Mouse (Mus musculus): Measurements from ENCODE around the gene Zfp524. TPM values are rescaled to one million over a fixed set of nuclear protein-coding genes. Genes with fewer than 3 reads are reported as not detected.
"Not testable (repeated sequence)": the region's sequence is repeated elsewhere in the genome, so short reads cannot be mapped to it uniquely, and the experiment has no call there.

The Zfp524 gene
- total RNA-seq, 2 experiments from 2014 or later = 7.7 to 8.2 TPM

- DNase-seq (ENCODE audit: extremely low spot score in 1 of 2, low spot score in 1 of 2) = peak; percentile 76 to 86
These were observed 1.1 kb downstream of the Zfp524 start, which contains the start of gene Gm44973 for GRCm38 (mm10) chr7:5015118-5016001. Gene Gm44973 (plus strand): TSS chr7:5015496.

- no peak for DNase-seq (ENCODE audit: extremely low spot score in 1 of 2, low spot score in 1 of 2)
These were observed 1.8 kb downstream of the Zfp524 start for GRCm38 (mm10) chr7:5016057-5016456.

GRCm38 (mm10) chr7:5016920-5017319 is 2.7 kb downstream of the Zfp524 start:
- no peak for DNase-seq (ENCODE audit: extremely low spot score in 1 of 2, low spot score in 1 of 2)

- DNase-seq (ENCODE audit: extremely low spot score in 1 of 2, low spot score in 1 of 2) = no peak
These were observed 3.1 kb downstream of the Zfp524 start for GRCm38 (mm10) chr7:5017352-5017751.

- no peak for DNase-seq (ENCODE audit: extremely low spot score in 1 of 2, low spot score in 1 of 2)
These were observed 3.7 kb downstream of the Zfp524 start for GRCm38 (mm10) chr7:5017931-5018330.

GRCm38 (mm10) chr7:5019576-5019975 is 5.4 kb downstream of the Zfp524 start:
- DNase-seq (ENCODE audit: extremely low spot score in 1 of 2, low spot score in 1 of 2) = not testable (repeated sequence)

- DNase-seq (ENCODE audit: extremely low spot score in 1 of 2, low spot score in 1 of 2) = peak; percentile 96 to 98
These were observed 5.9 kb downstream of the Zfp524 start, which contains the start of the genes Zfp865 and Ccdc106 for GRCm38 (mm10) chr7:5020000-5020681. Gene Zfp865 (plus strand): TSS chr7:5020376. Gene Ccdc106 (plus strand): TSS chr7:5020553.

GRCm38 (mm10) chr7:5020685-5021084 is 6.5 kb downstream of the Zfp524 start:
- no peak for DNase-seq (ENCODE audit: extremely low spot score in 1 of 2, low spot score in 1 of 2)

- DNase-seq (ENCODE audit: extremely low spot score in 1 of 2, low spot score in 1 of 2) = no peak
These were observed 7.0 kb downstream of the Zfp524 start for GRCm38 (mm10) chr7:5021197-5021596.

GRCm38 (mm10) chr7:5029543-5029942 is 15.3 kb downstream of the Zfp524 start:
- DNase-seq (ENCODE audit: extremely low spot score in 1 of 2, low spot score in 1 of 2) = no peak

GRCm38 (mm10) chr7:5029946-5030345 is 15.7 kb downstream of the Zfp524 start:
- no peak for DNase-seq (ENCODE audit: extremely low spot score in 1 of 2, low spot score in 1 of 2)

- no peak for DNase-seq (ENCODE audit: extremely low spot score in 1 of 2, low spot score in 1 of 2)
These were observed 16.5 kb downstream of the Zfp524 start for GRCm38 (mm10) chr7:5030554-5031275.

- no peak for DNase-seq (ENCODE audit: extremely low spot score in 1 of 2, low spot score in 1 of 2)
These were observed 17.3 kb downstream of the Zfp524 start for GRCm38 (mm10) chr7:5031496-5031895.

GRCm38 (mm10) chr7:5033818-5034217 is 19.6 kb downstream of the Zfp524 start, which contains the start of gene 4632433K11Rik:
Gene 4632433K11Rik (plus strand): TSS chr7:5034118.
- DNase-seq (ENCODE audit: extremely low spot score in 1 of 2, low spot score in 1 of 2) = no peak

- no peak for DNase-seq (ENCODE audit: extremely low spot score in 1 of 2, low spot score in 1 of 2)
These were observed 21.4 kb downstream of the Zfp524 start for GRCm38 (mm10) chr7:5035628-5036027.

- DNase-seq (ENCODE audit: extremely low spot score in 1 of 2, low spot score in 1 of 2) = no peak
These were observed 21.9 kb downstream of the Zfp524 start for GRCm38 (mm10) chr7:5036136-5036535.

- DNase-seq (ENCODE audit: extremely low spot score in 1 of 2, low spot score in 1 of 2) = no peak
These were observed 22.8 kb downstream of the Zfp524 start for GRCm38 (mm10) chr7:5037026-5037425.

GRCm38 (mm10) chr7:5037467-5037866 is 23.3 kb downstream of the Zfp524 start:
- DNase-seq (ENCODE audit: extremely low spot score in 1 of 2, low spot score in 1 of 2) = no peak

- peak; percentile 80 to 96 for DNase-seq (ENCODE audit: extremely low spot score in 1 of 2, low spot score in 1 of 2)
These were observed 24.0 kb downstream of the Zfp524 start, which contains the start of gene Zfp784 for GRCm38 (mm10) chr7:5038109-5038732. Gene Zfp784 (minus strand): TSS chr7:5038446.

GRCm38 (mm10) chr7:5038940-5039339 is 24.7 kb downstream of the Zfp524 start:
- DNase-seq (ENCODE audit: extremely low spot score in 1 of 2, low spot score in 1 of 2) = no peak

All from layer of hippocampus, postnatal 25 days (tissue).